Mouse (Mus musculus): ENCODE results near the gene Psmb4. TPM values are rescaled to one million over a fixed set of nuclear protein-coding genes. Genes with fewer than 3 reads are reported as not detected.
"Not testable (repeated sequence)": the region's sequence is repeated elsewhere in the genome, so short reads cannot be mapped to it uniquely, and the experiment has no call there.

The Psmb4 gene
- polyA plus RNA-seq, 1 experiment from 2014 or later: 293 TPM

DNA sequence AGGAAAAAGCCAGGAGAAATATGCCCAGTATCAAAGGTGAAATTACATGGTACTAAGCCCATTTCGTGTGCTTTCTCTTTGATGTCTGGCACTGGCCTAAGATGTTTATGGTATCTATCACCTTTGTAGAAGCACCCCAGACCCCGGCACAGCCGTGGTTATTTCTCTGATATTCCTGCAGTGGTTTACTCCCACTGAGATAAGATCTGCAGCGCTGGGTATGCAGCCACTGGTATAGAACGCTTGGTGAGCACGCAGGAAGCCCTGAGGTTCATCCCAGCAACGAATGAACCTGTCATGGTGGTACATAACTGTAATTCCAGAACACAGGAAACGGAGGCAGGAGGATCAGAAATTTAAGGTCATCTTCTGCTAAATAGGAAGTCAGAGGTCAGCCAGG, 37.9 kb upstream of the Psmb4 start:
- Histone ChIP-seq H3K27ac (no peak overlapping the region), H3K36me3 (no peaks in the 10 kb centered on the region), H3K9ac (no peak overlapping the region), H3K27me3 (replicated peaks) (no peaks in the 10 kb centered on the region), H3K4me3 (replicated peaks) (no peak overlapping the region), H3K9me3 (no peaks in the 10 kb centered on the region), H3K4me1 (replicated peaks) (no peaks in the 10 kb centered on the region), H3K4me2 (replicated peaks) (no peak overlapping the region)
- WGBS: 28% methylated on average over 8 of the region's 8 CpGs
- ATAC-seq: no peak

GRCm38 (mm10) chr3:94922333-94922732, 35.6 kb upstream of the Psmb4 start:
- Histone ChIP-seq H3K4me2 (replicated peaks) (no peak overlapping the region), H3K9ac (no peak overlapping the region), H3K9me3 (no peaks in the 10 kb centered on the region), H3K4me1 (replicated peaks) (peaks cover 7% of the 10 kb centered on the region; the same call in 1 of the 2 replicates), H3K27ac (no peak overlapping the region), H3K36me3 (no peaks in the 10 kb centered on the region), H3K27me3 (replicated peaks) (no peaks in the 10 kb centered on the region), H3K4me3 (replicated peaks) (no peak overlapping the region)
- ATAC-seq: no peak
- 40% methylated on average over 3 of the region's 3 CpGs for WGBS

DNA sequence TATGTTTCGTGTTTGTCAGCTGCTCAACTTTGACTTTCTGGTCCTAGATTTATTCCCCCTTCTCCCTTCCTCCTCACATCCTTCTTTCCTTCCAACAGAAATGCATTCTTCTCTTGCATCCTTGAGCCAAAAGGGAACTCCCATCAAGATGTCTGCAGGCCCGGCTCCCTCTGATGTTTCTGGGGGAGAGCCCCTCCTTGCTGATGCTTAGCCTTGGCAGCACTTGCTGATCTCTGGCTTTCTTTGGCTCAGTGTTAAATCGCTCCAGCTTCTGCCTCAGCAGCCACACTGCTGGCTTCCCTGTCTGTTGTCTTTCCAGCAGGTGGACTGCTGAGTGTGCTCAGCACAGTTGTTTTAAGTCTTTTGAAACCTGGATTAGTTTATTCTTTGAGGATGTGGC, 34.3 kb upstream of the Psmb4 start:
- H3K36me3 ChIP-seq: no peaks in the 10 kb centered on the region
- peaks cover 7% of the 10 kb centered on the region; the same call in 1 of the 2 replicates for H3K4me1 ChIP-seq (replicated peaks)
- H3K9me3 ChIP-seq: no peaks in the 10 kb centered on the region
- H3K27me3 ChIP-seq (replicated peaks): no peaks in the 10 kb centered on the region
- no peak overlapping the region for H3K4me3 ChIP-seq (replicated peaks)
- no peak overlapping the region for H3K27ac ChIP-seq
- no peak for ATAC-seq
- 47% methylated on average over 3 of the region's 3 CpGs for WGBS
- H3K9ac ChIP-seq: no peak overlapping the region
- no peak overlapping the region for H3K4me2 ChIP-seq (replicated peaks)

GRCm38 (mm10) chr3:94918845-94919244, 32.1 kb upstream of the Psmb4 start:
- Histone ChIP-seq H3K9ac (no peak overlapping the region), H3K4me2 (replicated peaks) (no peak overlapping the region), H3K27me3 (replicated peaks) (no peaks in the 10 kb centered on the region), H3K27ac (no peak overlapping the region), H3K9me3 (no peaks in the 10 kb centered on the region), H3K4me3 (replicated peaks) (no peak overlapping the region), H3K36me3 (no peaks in the 10 kb centered on the region), H3K4me1 (replicated peaks) (peaks cover 9% of the 10 kb centered on the region; the same call in 1 of the 2 replicates)
- 61% methylated on average over 4 of the region's 4 CpGs for WGBS
- ATAC-seq: peak; percentile 34; the same call in 1 of the 2 replicates

DNA sequence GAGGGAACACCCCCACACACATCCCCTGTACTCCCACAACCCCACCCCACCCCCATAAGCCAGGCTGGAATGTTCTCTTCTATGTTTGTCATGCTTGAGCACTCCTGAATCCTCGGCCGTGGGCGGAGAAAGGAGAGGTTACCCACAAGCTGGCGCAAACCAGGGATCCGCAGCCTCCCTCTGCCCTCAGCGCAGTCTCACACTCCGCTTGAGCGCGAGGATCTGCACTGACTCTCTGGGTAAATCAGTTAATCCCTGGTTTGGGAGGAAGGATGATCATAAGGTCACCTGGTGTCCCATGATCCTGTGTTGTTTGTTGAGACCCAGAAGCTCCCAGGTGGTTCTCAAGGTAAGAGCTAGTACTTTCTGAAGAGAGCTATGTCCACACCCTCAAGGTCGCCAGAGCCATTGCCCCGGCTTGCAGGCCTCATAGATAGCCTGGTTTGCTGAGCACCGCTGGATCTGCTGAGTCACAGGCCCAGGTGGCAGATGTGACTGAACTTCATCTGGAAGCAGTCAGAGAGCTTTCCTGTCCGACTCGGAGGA, 31.1 kb upstream of the Psmb4 start:
- Histone ChIP-seq H3K36me3 (no peaks in the 10 kb centered on the region), H3K27ac (peak overlapping the region; percentile 6; the same call in 1 of the 2 replicates)

DNA sequence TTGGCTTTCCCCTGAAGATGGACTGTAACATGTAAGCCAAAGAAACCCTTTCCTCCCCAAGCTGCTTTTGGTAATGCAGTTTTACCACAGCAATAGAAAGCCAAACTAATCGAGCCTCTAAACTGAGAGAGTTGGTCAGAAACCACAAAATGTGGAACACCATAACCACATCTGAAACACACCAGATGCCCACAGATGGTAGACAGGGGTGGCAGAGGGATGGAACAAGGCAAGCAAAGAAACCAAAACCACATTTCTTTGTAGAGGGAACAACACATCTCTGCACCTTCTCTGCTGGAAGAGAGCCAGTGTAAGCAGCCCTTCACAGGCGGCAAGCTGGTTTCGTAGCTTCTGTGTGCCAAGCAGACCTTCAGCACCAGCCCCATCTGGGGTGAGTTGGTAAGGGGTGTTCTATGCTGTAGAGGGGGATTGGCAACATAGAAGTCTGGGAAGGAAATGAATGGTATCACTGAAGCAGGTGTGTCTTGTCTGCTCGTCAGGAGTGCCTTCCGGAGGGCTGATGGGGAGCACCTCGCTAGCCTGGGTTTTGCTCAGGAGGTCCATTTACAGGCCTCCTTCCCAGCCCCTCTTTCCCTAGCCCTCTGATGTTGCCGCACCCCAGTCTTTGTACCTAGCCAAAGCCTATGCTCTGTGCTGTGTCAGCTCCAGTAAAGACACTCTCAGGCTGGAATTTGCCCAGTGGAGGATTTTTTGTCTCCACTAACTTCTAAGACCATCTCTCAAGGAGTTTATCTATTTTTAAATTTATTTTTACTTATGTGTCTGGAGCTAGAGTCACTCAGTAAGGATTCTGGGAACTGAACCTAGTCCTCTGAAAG, 29.4 kb upstream of the Psmb4 start:
- no peak overlapping the region for H3K4me2 ChIP-seq (replicated peaks)
- H3K9me3 ChIP-seq: no peaks in the 10 kb centered on the region
- 89% methylated on average over 7 of the region's 7 CpGs for WGBS
- no peaks in the 10 kb centered on the region for H3K27me3 ChIP-seq (replicated peaks)
- ATAC-seq: no peak
- peaks cover 9% of the 10 kb centered on the region; the same call in 1 of the 2 replicates for H3K4me1 ChIP-seq (replicated peaks)
- H3K9ac ChIP-seq: no peak overlapping the region
- H3K36me3 ChIP-seq: no peaks in the 10 kb centered on the region
- H3K4me3 ChIP-seq (replicated peaks): no peak overlapping the region
- no peak overlapping the region for H3K27ac ChIP-seq

More for the DNA sequence above, 31.1 kb upstream of the Psmb4 start:
- Histone ChIP-seq H3K4me2 (replicated peaks) (no peak overlapping the region), H3K9ac (no peak overlapping the region), H3K9me3 (no peaks in the 10 kb centered on the region), H3K4me3 (replicated peaks) (no peak overlapping the region), H3K4me1 (replicated peaks) (peaks cover 9% of the 10 kb centered on the region; the same call in 1 of the 2 replicates), H3K27me3 (replicated peaks) (no peaks in the 10 kb centered on the region)
- ATAC-seq: peak; percentile 47
- 58% methylated on average over 14 of the region's 14 CpGs for WGBS

GRCm38 (mm10) chr3:94913801-94914200, 27.0 kb upstream of the Psmb4 start:
- H3K4me3 ChIP-seq (replicated peaks): no peak overlapping the region
- H3K36me3 ChIP-seq: no peaks in the 10 kb centered on the region
- no peak overlapping the region for H3K4me2 ChIP-seq (replicated peaks)
- H3K27me3 ChIP-seq (replicated peaks): no peaks in the 10 kb centered on the region
- peaks cover 9% of the 10 kb centered on the region; the same call in 1 of the 2 replicates for H3K4me1 ChIP-seq (replicated peaks)
- peak; percentile 92 for ATAC-seq
- no peaks in the 10 kb centered on the region for H3K9me3 ChIP-seq
- 40% methylated on average over 5 of the region's 5 CpGs for WGBS
- H3K27ac ChIP-seq: peak overlapping the region; percentile 77
- H3K9ac ChIP-seq: no peak overlapping the region

GRCm38 (mm10) chr3:94911050-94911693, 24.4 kb upstream of the Psmb4 start:
- ATAC-seq: no peak
- WGBS: 64% methylated on average over 2 of the region's 2 CpGs

GRCm38 (mm10) chr3:94906482-94906881, 19.7 kb upstream of the Psmb4 start:
- H3K4me1 ChIP-seq (replicated peaks): no peaks in the 10 kb centered on the region; the same call in 1 of the 2 replicates
- no peaks in the 10 kb centered on the region for H3K36me3 ChIP-seq
- WGBS: 58% methylated on average over 1 of the region's 1 CpGs
- no peaks in the 10 kb centered on the region for H3K9me3 ChIP-seq
- no peak overlapping the region for H3K9ac ChIP-seq
- H3K4me2 ChIP-seq (replicated peaks): no peak overlapping the region
- ATAC-seq: no peak
- no peak overlapping the region for H3K27ac ChIP-seq
- H3K27me3 ChIP-seq (replicated peaks): no peaks in the 10 kb centered on the region
- H3K4me3 ChIP-seq (replicated peaks): no peak overlapping the region

More at GRCm38 (mm10) chr3:94911050-94911693, 24.4 kb upstream of the Psmb4 start:
- H3K27ac ChIP-seq: no peak overlapping the region
- no peak overlapping the region for H3K9ac ChIP-seq
- no peaks in the 10 kb centered on the region for H3K9me3 ChIP-seq
- no peaks in the 10 kb centered on the region for H3K27me3 ChIP-seq (replicated peaks)
- H3K4me1 ChIP-seq (replicated peaks): 0 out of 2 replicates have a peak, but pooled peaks cover 3% of the 10 kb centered on the region
- no peak overlapping the region for H3K4me2 ChIP-seq (replicated peaks)
- no peaks in the 10 kb centered on the region for H3K36me3 ChIP-seq
- H3K4me3 ChIP-seq (replicated peaks): no peak overlapping the region

GRCm38 (mm10) chr3:94904759-94905158, 18.0 kb upstream of the Psmb4 start:
- not testable (repeated sequence) for H3K9me3 ChIP-seq; H3K27me3 ChIP-seq (replicated peaks); H3K36me3 ChIP-seq; H3K27ac ChIP-seq; H3K4me1 ChIP-seq (replicated peaks); H3K4me2 ChIP-seq (replicated peaks); ATAC-seq; H3K4me3 ChIP-seq (replicated peaks); H3K9ac ChIP-seq
- 66% methylated on average over 3 of the region's 3 CpGs for WGBS

DNA sequence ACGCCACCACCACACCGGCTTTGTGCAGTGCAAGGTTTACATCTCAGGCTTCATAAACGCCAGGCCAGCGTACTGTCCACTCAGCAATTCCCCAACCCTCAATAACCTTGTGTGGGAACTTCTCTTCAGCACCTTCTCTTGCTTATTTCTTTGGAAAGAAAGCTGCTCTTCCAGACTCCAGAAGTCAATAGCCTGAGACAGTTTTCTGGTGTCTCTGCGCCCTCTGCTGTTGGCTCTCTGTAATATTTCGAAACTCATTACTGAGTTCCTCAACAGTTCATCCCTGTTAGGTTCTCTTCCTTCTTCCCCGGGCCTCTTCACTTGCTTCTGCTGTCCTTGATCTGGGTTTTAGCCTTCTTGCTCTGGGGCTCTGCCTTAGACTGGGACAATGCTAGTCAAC, 16.0 kb upstream of the Psmb4 start:
- no peaks in the 10 kb centered on the region for H3K36me3 ChIP-seq
- no peaks in the 10 kb centered on the region for H3K9me3 ChIP-seq
- 0 out of 2 replicates have a peak, but pooled peaks have one; percentile 34 for ATAC-seq
- no peaks in the 10 kb centered on the region; the same call in 1 of the 2 replicates for H3K4me1 ChIP-seq (replicated peaks)
- H3K4me2 ChIP-seq (replicated peaks): no peak overlapping the region
- WGBS: 16% methylated on average over 7 of the region's 7 CpGs
- H3K27ac ChIP-seq: no peak overlapping the region
- no peak overlapping the region for H3K4me3 ChIP-seq (replicated peaks)
- H3K27me3 ChIP-seq (replicated peaks): no peaks in the 10 kb centered on the region
- H3K9ac ChIP-seq: 0 out of 2 replicates have a peak overlapping the region, but pooled peaks have one; percentile 6

GRCm38 (mm10) chr3:94894076-94894475, 7.3 kb upstream of the Psmb4 start:
- Histone ChIP-seq H3K9ac (no peak overlapping the region), H3K4me3 (replicated peaks) (no peak overlapping the region), H3K36me3 (no peaks in the 10 kb centered on the region), H3K27ac (no peak overlapping the region), H3K4me1 (replicated peaks) (no peaks in the 10 kb centered on the region), H3K4me2 (replicated peaks) (no peak overlapping the region), H3K27me3 (replicated peaks) (no peaks in the 10 kb centered on the region), H3K9me3 (no peaks in the 10 kb centered on the region)
- no peak for ATAC-seq
- 67% methylated on average over 3 of the region's 3 CpGs for WGBS
